ENCODE assay signal across 8 mouse cellular contexts in the genomic region with DNA sequence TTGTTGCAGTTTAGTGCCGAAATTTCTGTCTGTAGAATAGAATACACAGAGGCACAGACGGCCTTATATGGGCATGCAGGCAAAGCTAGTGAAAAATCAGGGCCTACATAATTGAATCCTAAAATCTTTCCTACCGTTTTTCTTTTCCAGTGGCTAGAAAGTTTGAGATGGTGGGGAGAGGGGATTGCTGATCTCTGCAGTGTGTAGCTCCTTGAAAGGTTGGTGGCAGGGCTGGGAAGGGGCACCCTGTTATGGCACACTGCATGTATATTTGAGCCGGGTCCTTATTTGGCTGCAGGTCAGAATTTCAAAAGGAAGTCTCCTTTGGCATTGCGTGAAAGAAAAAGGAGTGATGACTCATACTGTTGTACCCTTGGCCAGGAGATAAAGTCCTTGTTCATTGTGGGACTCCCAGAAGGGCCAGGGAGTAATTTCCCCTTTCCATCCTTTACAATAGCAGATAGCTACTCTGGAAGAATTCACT. TPM values are rescaled to one million over a fixed set of nuclear protein-coding genes. Genes with fewer than 3 reads are reported as not detected.
DNase-seq lines count a peak whose midpoint lies in the region; ATAC-seq and TF ChIP-seq lines count a peak whose summit lies in the region.

No protein-coding gene starts in this region.

- WGBS in forebrain, postnatal 0 days = 4% methylated on average over 5 of the region's 5 CpGs
- 1% methylated on average over 5 of the region's 5 CpGs for WGBS in intestine, postnatal 0 days
- WGBS in lung, embryonic 16.5 days = 2% methylated on average over 5 of the region's 5 CpGs
- 2% methylated on average over 5 of the region's 5 CpGs for WGBS in stomach, embryonic 15.5 days

- peak overlapping the region; percentile 90 for H3K4me3 ChIP-seq in forebrain, postnatal 0 days (ENCODE audit: low read depth, low read length)
- H3K4me3 ChIP-seq in intestine, postnatal 0 days (ENCODE audit: low read depth, low read length) = peak overlapping the region; percentile 96
- H3K4me3 ChIP-seq in lung, embryonic 16.5 days (ENCODE audit: low read length) = peak overlapping the region; percentile 83
- peak overlapping the region; percentile 74 for H3K4me3 ChIP-seq in stomach, embryonic 15.5 days (replicated peaks)

- H3K36me3 ChIP-seq in forebrain, postnatal 0 days (ENCODE audit: insufficient read depth) = peaks cover 36% of the 10 kb centered on the region
- H3K36me3 ChIP-seq in intestine, postnatal 0 days (ENCODE audit: control insufficient read depth, insufficient read depth) = peaks cover 34% of the 10 kb centered on the region
- H3K36me3 ChIP-seq in lung, embryonic 16.5 days (ENCODE audit: control insufficient read depth, insufficient read depth, low read length) = peaks cover 28% of the 10 kb centered on the region
- H3K36me3 ChIP-seq in stomach, embryonic 15.5 days = peaks cover 29% of the 10 kb centered on the region

- DNase-seq in gastrocnemius, adult 18-20 months (ENCODE audit: low spot score) = peak; percentile 47
- no peak for DNase-seq in gastrocnemius, postnatal 10 days
- DNase-seq in NIH3T3 (ENCODE audit: low read depth) = peak; percentile 70
- peak; percentile 67 for DNase-seq in forebrain, postnatal 0 days

- no peak for ATAC-seq in forebrain, postnatal 0 days
- ATAC-seq in intestine, postnatal 0 days = no peak
- ATAC-seq in lung, embryonic 16.5 days (ENCODE audit: low read depth) = no peak
- ATAC-seq in stomach, embryonic 15.5 days (ENCODE audit: insufficient read depth, low FRiP score, low read depth) = no peak
- no peak for ATAC-seq in erythroid progenitor cell, adult 5-6 weeks (replicated peaks; ENCODE audit: low FRiP score, poor library complexity, severe bottlenecking)

- peak overlapping the region; percentile 89 for H3K27ac ChIP-seq in forebrain, postnatal 0 days (ENCODE audit: low read depth, low read length)
- peak overlapping the region; percentile 98 for H3K27ac ChIP-seq in intestine, postnatal 0 days (ENCODE audit: low read depth, low read length)
- H3K27ac ChIP-seq in lung, embryonic 16.5 days (ENCODE audit: low read length) = peak overlapping the region; percentile 99
- H3K27ac ChIP-seq in stomach, embryonic 15.5 days = peak overlapping the region; percentile 99

- no peak for TF ChIP-seq CTCF in forebrain, postnatal 0 days (IDR thresholded peaks at IDR 0.05; ENCODE audit: low read depth)
- no peak for TF ChIP-seq CTCF in intestine, postnatal 0 days (IDR thresholded peaks at IDR 0.05; ENCODE audit: low read depth)

- H3K4me2 ChIP-seq in forebrain, postnatal 0 days (ENCODE audit: low read depth) = peak overlapping the region; percentile 59
- peak overlapping the region; percentile 73 for H3K4me2 ChIP-seq in intestine, postnatal 0 days (replicated peaks; ENCODE audit: low read depth)
- H3K4me2 ChIP-seq in lung, embryonic 16.5 days (ENCODE audit: low read depth, low read length) = peak overlapping the region; percentile 59
- H3K4me2 ChIP-seq in stomach, embryonic 15.5 days = peak overlapping the region; percentile 53

- H3K9me3 ChIP-seq in forebrain, postnatal 0 days (ENCODE audit: low read length) = no peaks in the 10 kb centered on the region
- H3K9me3 ChIP-seq in intestine, postnatal 0 days (ENCODE audit: control insufficient read depth) = no peaks in the 10 kb centered on the region
- H3K9me3 ChIP-seq in lung, embryonic 16.5 days (ENCODE audit: control insufficient read depth, low read length) = no peaks in the 10 kb centered on the region
- no peaks in the 10 kb centered on the region for H3K9me3 ChIP-seq in stomach, embryonic 15.5 days

- peaks cover 10% of the 10 kb centered on the region for H3K4me1 ChIP-seq in forebrain, postnatal 0 days (ENCODE audit: insufficient read depth)
- H3K4me1 ChIP-seq in intestine, postnatal 0 days (replicated peaks; ENCODE audit: control insufficient read depth, insufficient read depth, low read length) = 0 out of 2 replicates have a peak, but pooled peaks cover 3% of the 10 kb centered on the region
- peaks cover 23% of the 10 kb centered on the region for H3K4me1 ChIP-seq in lung, embryonic 16.5 days (replicated peaks; ENCODE audit: control insufficient read depth, insufficient read depth, low read length)
- peaks cover 19% of the 10 kb centered on the region for H3K4me1 ChIP-seq in stomach, embryonic 15.5 days

- peak overlapping the region; percentile 67 for H3K9ac ChIP-seq in forebrain, postnatal 0 days
- peak overlapping the region; percentile 82 for H3K9ac ChIP-seq in intestine, postnatal 0 days (ENCODE audit: low read depth, low read length)
- H3K9ac ChIP-seq in lung, embryonic 16.5 days (ENCODE audit: low read length) = peak overlapping the region; percentile 79
- H3K9ac ChIP-seq in stomach, embryonic 15.5 days = peak overlapping the region; percentile 76; the same call in 1 of the 2 replicates

- no peaks in the 10 kb centered on the region for H3K27me3 ChIP-seq in forebrain, postnatal 0 days (ENCODE audit: insufficient read depth, low read length)
- H3K27me3 ChIP-seq in intestine, postnatal 0 days (replicated peaks; ENCODE audit: control insufficient read depth, insufficient read depth, low read length) = no peaks in the 10 kb centered on the region
- no peaks in the 10 kb centered on the region for H3K27me3 ChIP-seq in lung, embryonic 16.5 days (ENCODE audit: control insufficient read depth, insufficient read depth, low read depth, low read length)
- H3K27me3 ChIP-seq in stomach, embryonic 15.5 days (replicated peaks) = no peaks in the 10 kb centered on the region

RNA-seq across cellular contexts. Expression of a gene that starts 2.2 kb away (rescaled TPM):
- 10 to 100 TPM; 23.4 to 34.7 TPM for total RNA-seq in gastrocnemius, adult 18-20 months (2021)
- total RNA-seq in gastrocnemius, postnatal 10 days (2021) = 10 to 100 TPM; 33.5 to 36.5 TPM
- total RNA-seq in forebrain, postnatal 0 days (2014; rRNA removed) = 78.8 and 87.1 TPM in 2 replicates
- 100.0 and 146 TPM in 2 replicates for polyA plus RNA-seq in forebrain, postnatal 0 days (2015; fragmentation: Nextera tagmentation; extraction: Ambion mirVana)
- 64.4 and 65.3 TPM in 2 replicates for polyA plus RNA-seq in intestine, postnatal 0 days (2015; fragmentation: Nextera tagmentation; extraction: Ambion mirVana)
- 86.9 and 95.5 TPM in 2 replicates for polyA plus RNA-seq in lung, embryonic 16.5 days (2015; fragmentation: Nextera tagmentation; extraction: Ambion mirVana)
- polyA plus RNA-seq in stomach, embryonic 15.5 days (2015; fragmentation: Nextera tagmentation; extraction: Ambion mirVana) = 80.4 and 88.9 TPM in 2 replicates
- 18.9 and 32.4 TPM in 2 replicates for total RNA-seq in erythroid progenitor cell, adult 5-6 weeks (2015; ENCODE audit: low replicate concordance)
- 15.5 and 21.9 TPM in 2 replicates for total RNA-seq in erythroid progenitor cell, adult 5-6 weeks (2017; ENCODE audit: low replicate concordance)
